10 mouse cellular contexts compared by ENCODE assay signal in the genomic region with DNA sequence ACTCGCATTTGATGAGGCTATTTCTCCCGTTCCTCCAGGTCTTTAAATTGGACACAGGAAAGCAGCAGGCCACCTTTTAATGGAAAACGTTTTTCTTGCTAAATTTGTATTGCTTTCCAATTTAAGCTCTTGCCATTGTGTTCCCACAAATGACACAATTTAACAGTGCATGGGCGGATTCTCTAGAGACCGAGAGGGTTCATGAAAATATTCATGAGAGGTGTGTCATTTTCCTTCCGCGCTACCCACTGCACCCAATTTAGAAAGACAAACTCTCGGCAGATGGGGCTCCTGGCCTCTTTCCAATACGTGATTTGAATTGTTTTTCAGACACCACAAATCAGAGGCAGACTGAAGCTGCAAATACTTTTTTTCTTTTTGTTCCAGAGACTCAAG.
DNase-seq lines count a peak whose midpoint lies in the region; ATAC-seq and TF ChIP-seq lines count a peak whose summit lies in the region.
"Had no signal": no experiment of that assay in that cellular context is flagged by ENCODE, and none has a peak within 500 bp of the region (broad histone marks: within the 10 kb centered on the region; RNA-seq: fewer than 3 reads in every experiment).

No protein-coding gene starts in this region.

- 48% methylated on average over 9 of the region's 9 CpGs for WGBS in hindbrain, embryonic 12.5 days

- DNase-seq in left cerebral cortex, postnatal 14 days (ENCODE audit: low spot score in 2 of 2): peak; percentile 90 to 93
- DNase-seq in right cerebral cortex, postnatal 10 days (ENCODE audit: low spot score in 2 of 2): peak; percentile 87 to 92
- DNase-seq in kidney, postnatal 14 days: no peak
- DNase-seq in testis, postnatal 14 days (ENCODE audit: low spot score): no peak
- no peak for DNase-seq in urinary bladder, postnatal 25 days (ENCODE audit: low spot score)
- DNase-seq in heart, adult 11 months: no peak

- H3K27ac ChIP-seq in cortical plate, adult 2 months (ENCODE audit: insufficient read depth, low read length): peak overlapping the region; percentile 54; the same call in 1 of the 2 replicates
- H3K27ac ChIP-seq in hindbrain, embryonic 12.5 days: peak overlapping the region; percentile 93
- H3K27ac ChIP-seq: embryonic facial prominence, embryonic 12.5 days; stomach, embryonic 15.5 days had no signal

- ATAC-seq in hindbrain, embryonic 12.5 days (ENCODE audit: low FRiP score): peak; percentile 73

- H3K27me3 ChIP-seq in hindbrain, embryonic 12.5 days: no peaks in the 10 kb centered on the region
- H3K27me3 ChIP-seq: embryonic facial prominence, embryonic 12.5 days; stomach, embryonic 15.5 days had no signal

- no peak for TF ChIP-seq POLR2A in cortical plate, adult 2 months (IDR thresholded peaks at IDR 0.05; ENCODE audit: extremely low read depth, insufficient read depth, low read length)

- intact Hi-C loops in left cerebral cortex, postnatal 14 days (cut with DNase I): loop anchor here (5.0 kb wide), 1 partner anchor 106 kb away; no protein-coding TSS in a partner anchor

- H3K4me1 ChIP-seq in cortical plate, adult 2 months (ENCODE audit: control insufficient read depth, insufficient read depth, low read length): peaks cover 21% of the 10 kb centered on the region
- peaks cover 49% of the 10 kb centered on the region for H3K4me1 ChIP-seq in hindbrain, embryonic 12.5 days
- H3K4me1 ChIP-seq: stomach, embryonic 15.5 days had no signal

- no peak for TF ChIP-seq CTCF in cortical plate, adult 2 months (IDR thresholded peaks at IDR 0.05; ENCODE audit: extremely low read depth, insufficient read depth, low read length)

- no peaks in the 10 kb centered on the region for H3K9me3 ChIP-seq in hindbrain, embryonic 12.5 days (replicated peaks)
- H3K9me3 ChIP-seq: embryonic facial prominence, embryonic 12.5 days; stomach, embryonic 15.5 days had no signal

- H3K36me3 ChIP-seq in hindbrain, embryonic 12.5 days: no peaks in the 10 kb centered on the region
- H3K36me3 ChIP-seq: embryonic facial prominence, embryonic 12.5 days; stomach, embryonic 15.5 days had no signal

- peak overlapping the region; percentile 29; the same call in 1 of the 2 replicates for H3K4me2 ChIP-seq in hindbrain, embryonic 12.5 days (replicated peaks)
- H3K4me2 ChIP-seq: embryonic facial prominence, embryonic 12.5 days; stomach, embryonic 15.5 days had no signal

- no peak overlapping the region for H3K9ac ChIP-seq in hindbrain, embryonic 12.5 days
- H3K9ac ChIP-seq: embryonic facial prominence, embryonic 12.5 days; stomach, embryonic 15.5 days had no signal

- H3K4me3 ChIP-seq in cortical plate, adult 2 months (ENCODE audit: insufficient read depth, low read length): no peak overlapping the region
- no peak overlapping the region for H3K4me3 ChIP-seq in hindbrain, embryonic 12.5 days
- H3K4me3 ChIP-seq: embryonic facial prominence, embryonic 12.5 days; stomach, embryonic 15.5 days had no signal

Comparison
In these comparisons a context has a peak if more than half of its experiments do, and no peak if none do; other contexts are left out.
1. DNase-seq: peak in left cerebral cortex, postnatal 14 days (2 of 2) and right cerebral cortex, postnatal 10 days (2 of 2); none in kidney, postnatal 14 days (single experiment), testis, postnatal 14 days (single experiment), urinary bladder, postnatal 25 days (single experiment) and heart, adult 11 months (single experiment).